Mouse (Mus musculus) adrenal gland, postnatal 4 days (tissue): ENCODE data around the gene Elk3. TPM values are rescaled to one million over a fixed set of nuclear protein-coding genes. Genes with fewer than 3 reads are reported as not detected.
"Not testable (repeated sequence)": the region's sequence is repeated elsewhere in the genome, so short reads cannot be mapped to it uniquely, and the experiment has no call there.

ENCODE experiments used
- DNase-seq, 2 experiments: peaks; one replicate each; pipeline ENCODE4 v3.0.0; 2021 to 2022; ENCODE audit warnings: low spot score in 2 of 2, mixed read lengths in 2 of 2
- long read RNA-seq, 2 experiments: library from polyadenylated mRNA; stranded (forward); transcript quantifications; one replicate each; pipeline ENCODE4 v2.0.0; 2021
- total RNA-seq, 2 experiments: library from RNA; stranded (reverse); gene quantifications; 2 replicates each; pipeline ENCODE4 v1.2.3; 2021

The Elk3 gene
- total RNA-seq = 10 to 100 TPM; 71.3 to 72.3 TPM
- long read RNA-seq, experiment 1, full-length matches to known transcripts = 18 of 28 reads
- long read RNA-seq, experiment 1, partial matches to known transcripts = 4 of 28 reads
- long read RNA-seq, experiment 1, other reads (novel, unspliced or antisense) = 6 of 28 reads
- long read RNA-seq, experiment 2, full-length matches to known transcripts = 26 of 60 reads
- long read RNA-seq, experiment 2, partial matches to known transcripts = 23 of 60 reads
- long read RNA-seq, experiment 2, other reads (novel, unspliced or antisense) = 11 of 60 reads

DNA sequence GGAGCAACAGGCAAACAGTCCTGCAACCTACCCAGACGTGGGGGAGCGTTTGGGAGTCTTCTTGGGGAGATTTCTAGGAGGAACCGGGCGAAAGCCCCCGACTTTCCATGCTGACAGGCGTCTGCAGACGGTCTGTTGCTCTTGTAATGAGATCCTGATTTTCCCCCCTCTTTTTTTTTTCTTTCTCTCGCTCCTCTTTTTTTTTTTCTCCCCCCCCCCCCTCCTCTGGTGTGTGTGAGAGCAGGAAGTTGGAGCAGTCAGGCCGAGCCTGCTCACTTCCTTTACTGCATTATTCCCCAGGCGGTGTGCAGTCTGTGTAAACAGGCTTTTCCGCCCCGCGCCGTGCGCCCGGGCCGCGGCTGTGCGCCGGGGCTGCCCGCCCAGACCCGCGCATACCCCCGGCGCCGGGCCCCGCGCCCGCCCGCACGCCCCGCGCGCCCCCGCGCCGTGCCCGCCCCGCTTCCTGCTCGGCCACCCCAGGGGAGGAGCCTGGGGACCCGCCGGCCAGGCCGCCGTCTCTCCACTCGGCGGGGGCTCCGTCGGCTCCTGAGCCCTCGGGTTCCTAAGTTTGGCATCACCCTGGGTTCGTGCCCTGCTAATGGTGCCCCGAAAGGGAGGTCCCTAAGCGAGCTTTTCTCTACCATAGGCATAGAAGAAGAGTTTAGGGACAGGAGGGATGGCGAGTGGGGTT, at the start of gene Elk3:
Gene Elk3, minus strand, starts transcription at position 415 of the 691 bp plus-strand sequence.
- DNase-seq = peak; percentile 28 to 29

DNA sequence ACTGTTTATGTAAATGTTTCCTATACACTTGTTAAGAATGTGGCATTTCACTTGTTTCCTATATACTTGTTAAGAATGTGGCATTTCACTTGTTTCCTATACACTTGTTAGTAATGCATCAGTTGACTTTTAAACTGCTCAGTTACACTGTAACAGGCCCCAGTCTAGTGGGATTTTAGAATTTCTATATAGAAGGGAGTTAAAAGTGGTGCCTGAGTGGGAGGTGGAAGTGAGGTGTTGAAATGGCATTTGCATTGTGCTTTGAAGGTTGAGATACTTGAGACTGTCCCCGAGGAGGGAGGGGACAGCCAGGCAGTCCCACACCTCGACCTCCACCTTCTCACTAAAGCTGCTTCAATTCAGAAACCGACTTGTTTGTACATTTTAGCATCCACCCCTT, 49.7 kb upstream of the Elk3 start:
- no peak for DNase-seq

DNA sequence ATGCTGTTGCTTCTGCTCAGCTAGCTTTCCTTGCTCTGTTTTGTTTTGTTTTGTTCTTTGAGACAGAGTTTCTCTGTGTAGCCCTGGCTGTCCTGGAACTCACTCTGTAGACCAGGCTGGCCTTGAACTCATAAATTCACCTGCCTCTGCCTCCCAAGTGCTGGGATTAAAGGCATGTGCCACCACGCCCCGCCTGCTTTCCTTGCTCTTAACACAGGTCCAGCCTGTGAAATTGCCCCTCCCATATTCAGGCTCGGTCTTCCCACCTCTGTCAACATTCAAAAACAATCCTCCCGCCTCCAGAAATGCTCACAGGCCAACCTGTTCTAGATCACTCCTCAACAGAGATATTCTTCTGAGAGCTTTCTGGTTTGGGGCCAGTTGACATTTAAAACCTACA, 49.3 kb upstream of the Elk3 start:
- not testable (repeated sequence) for DNase-seq

DNA sequence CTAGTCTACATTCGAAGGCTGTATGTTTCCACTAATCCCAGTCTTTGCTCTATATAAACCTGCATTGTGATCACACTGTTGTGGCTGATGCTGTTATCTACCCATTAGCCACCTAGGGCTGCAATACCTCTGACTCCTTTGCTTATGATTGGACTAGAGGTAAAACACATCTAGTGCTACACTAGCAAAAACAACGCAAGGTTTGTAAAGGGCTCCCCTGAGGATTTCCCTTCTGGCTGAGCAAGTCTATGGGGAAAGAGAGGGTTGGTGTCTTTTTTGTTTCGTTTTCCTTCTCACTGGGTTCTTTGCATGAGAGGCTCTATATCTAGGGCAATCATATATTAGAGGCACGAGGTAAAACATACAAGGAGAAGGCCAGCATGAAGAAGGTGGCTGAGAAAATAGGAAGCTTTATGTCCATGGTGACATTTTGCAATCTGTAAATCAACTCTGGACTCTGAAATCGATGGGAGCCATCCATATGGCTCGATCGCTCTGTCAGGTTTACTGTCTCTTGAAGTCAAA, 48.5 kb upstream of the Elk3 start:
- DNase-seq = no peak

DNA sequence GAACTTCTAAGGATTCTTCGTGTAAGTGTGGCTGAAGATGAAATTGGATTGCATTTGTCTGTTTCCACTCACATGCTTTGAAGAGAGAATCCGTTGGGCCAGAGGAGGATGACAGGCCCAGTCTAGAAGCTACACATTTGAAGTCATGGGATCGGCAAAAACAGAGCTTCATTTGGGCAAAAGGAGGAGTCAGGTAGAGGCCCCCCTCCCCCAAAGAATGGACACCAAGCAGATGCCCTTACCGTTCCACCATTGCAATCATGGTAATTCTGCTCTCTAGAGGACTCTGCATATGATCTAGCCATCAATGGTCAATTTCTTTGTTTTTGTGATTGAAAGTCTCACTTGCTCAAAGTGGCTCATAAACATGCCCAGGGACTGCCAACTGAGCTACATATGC, 47.9 kb upstream of the Elk3 start:
- DNase-seq = no peak

DNA sequence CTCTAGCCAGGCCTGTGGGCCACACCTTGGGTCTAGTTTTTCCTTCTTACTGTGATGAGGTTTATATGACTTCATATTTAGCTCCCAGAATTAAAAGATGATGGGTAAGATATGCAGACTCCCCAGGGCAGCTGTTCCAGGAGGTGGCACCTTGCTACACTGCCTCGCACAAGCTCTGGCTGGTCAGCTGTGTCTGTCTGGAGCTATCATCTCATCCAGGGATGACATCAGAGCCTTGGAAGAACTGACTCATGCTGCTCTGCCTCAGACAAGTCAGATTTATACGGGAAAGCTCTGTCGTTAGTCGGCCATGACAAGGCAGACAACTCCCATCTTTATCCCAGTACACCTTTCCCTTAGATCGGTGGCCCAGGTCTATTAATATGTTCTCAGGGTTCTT, 46.2 kb upstream of the Elk3 start:
- DNase-seq = no peak

DNA sequence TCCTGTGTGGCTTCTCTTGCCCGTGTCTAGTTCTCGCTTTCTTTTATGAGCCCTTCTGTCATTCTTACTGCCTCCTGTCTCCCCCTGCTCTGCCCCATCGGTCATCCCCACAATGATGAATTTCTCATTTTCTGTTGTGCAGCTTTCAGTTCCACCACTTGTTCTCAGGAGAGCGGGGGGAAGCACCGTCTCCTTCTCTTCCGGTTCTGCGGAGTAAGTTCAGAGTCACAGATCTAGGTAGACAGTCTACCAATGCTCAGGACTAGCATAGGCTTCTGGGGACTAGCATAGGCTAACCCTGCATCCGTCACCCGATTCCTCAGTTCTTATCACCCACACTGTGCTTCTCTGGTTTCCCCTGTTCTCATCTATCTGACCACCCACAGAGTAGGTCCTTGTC, 45.2 kb upstream of the Elk3 start:
- no peak for DNase-seq

DNA sequence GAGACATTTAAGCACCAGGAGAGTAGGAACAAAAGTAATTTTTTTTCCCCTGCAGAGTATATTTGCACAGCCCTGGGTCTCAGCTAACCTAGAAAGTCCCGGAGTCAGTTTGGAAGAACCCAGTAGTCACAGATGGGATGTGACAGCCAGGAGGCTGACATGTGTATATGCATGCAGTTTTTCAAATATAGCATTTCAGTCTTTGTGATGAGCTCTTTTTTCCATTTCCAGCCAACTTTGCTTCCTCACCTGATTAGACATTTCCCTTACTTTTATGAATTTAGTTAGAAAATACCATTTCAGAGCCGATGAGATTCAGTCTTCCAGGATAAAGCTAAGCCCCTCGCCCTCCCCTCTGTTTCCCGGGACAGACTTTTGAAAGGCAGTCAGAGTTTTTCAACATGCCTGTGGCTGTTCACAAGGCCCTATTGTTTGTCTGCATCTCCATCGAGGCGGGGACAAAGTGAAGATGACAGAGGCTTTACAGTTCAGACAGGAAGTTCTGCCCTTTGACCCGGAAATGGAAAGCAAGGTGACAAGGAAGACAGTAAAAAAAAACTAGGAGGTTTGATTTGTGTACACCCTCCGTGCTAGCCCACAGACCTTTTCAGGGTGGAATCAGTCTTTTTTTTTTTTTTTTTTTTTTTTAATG, 44.5 kb upstream of the Elk3 start:
- DNase-seq = no peak

DNA sequence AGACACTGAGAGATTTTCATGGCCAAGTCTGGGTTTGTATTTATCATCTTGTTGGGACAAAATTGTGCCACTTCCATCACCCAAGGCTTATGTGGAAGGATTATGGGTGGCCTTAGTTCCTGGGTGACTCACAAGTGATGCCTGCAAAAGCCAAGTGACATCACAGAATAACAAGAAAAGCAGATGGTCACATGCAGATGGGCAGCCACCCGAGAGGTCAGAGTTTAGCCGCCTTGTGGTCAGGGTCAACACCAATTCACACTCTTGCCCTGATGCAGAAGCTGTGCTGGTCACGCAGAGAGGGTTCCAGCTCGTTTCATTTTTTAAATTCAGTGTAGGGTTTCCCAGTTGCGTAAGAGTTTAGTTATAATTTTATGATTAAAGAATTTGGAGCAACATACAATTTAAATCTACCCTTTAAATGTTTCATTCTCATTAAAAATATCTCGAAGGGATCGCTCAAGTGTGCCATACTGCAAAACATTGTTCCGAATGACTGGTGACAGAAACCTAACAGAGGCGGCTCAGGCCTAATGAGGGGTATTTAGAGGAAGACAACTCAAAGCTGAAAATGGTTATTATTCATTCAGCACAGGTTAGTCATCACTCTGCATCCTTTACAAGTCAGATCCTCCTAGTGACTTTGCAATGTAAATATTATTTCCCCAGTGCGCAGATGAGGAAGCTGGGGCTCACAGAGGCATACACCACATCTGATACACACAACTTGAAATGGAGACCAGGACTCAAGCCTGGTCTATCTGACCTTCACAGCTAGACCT, 42.8 kb upstream of the Elk3 start:
- no peak for DNase-seq

DNA sequence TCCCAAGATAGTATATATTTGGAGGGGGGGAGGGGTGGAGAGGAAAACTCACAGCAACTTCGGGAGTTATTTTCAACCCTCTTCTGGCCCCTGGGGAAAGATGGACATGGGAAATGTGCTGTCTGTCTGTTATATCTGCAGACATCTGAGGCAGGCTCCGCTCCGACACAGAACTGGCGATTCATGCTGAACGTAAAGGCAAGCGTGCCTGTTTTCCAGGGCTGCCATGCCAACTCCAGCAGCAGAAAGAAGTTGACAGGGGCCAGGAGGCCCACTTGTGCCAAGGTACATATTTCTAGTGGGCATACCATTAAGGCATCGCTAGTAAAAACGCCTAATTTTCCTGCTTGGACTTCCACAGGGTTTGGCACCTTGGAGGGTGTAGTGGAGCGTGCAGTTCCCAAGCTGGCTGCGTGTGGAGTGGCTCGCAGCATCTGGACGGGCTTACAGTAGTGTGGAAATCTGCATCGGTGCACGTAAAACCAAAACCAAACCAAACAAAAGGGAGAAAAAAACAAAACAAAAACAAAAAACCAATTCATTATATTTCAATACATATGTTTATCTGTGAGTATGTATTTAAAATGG, 37.1 kb upstream of the Elk3 start:
- no peak for DNase-seq

DNA sequence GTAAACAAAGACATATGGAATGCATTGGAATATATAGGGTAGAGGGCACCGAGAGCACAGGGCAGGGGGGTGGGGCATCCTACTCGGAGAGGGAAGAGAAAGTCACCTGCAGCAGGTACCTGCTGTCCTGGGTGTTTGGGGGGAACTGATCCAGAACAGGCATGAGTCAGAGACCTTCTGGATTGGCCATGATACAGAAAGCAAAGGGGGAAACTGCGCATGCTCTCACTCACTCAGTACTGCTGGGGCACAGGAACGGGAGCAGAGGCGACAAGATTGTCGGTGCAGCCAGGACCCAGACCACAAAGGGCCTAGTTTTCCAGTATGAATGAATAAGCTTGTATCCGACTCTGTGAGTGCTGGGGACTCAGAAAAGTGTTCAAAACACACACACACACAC, 36.5 kb upstream of the Elk3 start:
- DNase-seq = no peak

DNA sequence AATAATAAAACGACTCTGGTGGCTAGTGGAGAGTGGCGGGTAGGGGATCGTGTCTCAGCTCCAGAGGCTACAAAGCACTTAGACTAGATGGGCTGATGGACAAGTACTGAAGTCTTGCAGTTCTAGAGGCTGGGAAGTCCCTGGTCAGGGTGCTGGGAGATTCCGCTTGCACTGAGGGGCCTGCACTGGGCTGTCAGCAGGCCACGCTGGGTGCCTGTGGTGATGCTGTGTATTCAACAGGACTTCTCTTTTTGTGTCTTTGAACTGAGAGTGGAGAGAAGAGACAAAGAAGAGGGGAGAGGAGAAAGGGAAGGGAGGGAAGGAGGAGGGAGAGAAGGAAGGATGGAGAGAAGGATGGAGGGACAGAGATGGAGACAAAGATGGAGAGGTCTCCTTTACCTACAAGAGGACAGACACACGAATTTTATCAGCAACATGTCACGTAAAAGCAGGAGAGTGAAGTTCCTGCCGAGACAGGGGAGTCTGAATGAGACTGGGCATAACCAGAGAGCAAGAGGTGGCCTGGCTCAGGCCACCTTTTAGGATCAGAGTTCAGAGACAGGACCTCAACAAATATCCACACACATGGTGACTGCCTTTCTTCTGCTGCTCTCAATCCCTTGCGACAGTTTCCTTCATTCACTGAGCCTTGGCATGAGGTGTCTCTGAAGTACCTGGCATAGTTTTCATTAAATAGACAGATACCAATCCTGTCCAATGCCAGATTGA, 35.4 kb upstream of the Elk3 start:
- no peak for DNase-seq

DNA sequence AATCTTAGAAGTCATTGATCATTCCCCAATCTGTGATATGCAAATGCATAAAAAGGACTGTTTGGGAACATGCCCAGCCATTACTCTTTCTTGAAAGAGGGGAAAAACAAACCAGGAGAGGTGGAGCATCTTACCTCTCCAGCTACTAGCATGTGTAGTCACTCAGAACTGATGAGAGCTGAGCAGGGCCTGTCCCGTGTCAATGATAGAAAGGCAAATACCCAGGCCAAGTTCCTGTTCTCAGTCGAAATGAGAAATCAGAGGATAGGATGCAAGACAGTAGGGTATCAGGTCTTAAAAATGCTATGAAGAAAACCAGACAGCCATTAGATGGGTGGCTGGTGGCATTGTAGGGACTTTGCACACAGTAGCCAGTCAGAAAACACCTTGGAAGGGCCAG, 34.6 kb upstream of the Elk3 start:
- no peak for DNase-seq

DNA sequence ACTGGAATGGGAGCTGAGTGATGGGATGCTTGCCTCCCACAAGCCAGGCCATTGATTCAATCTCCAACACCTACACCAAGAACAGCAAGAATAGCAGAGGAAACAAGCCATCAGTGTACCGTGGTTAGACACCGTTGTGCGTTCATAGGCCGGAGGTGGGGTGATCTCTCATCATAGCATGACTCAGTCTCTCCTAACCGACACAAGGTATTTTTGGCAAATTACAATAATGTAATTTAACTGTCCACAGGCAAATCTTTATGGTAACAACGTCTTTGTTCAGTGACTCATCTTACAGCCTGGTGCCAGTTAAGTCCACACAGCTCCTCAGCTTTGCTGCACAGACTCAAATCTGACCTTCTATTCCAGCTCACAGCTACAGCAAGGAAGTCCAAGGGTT, 32.5 kb upstream of the Elk3 start:
- DNase-seq = no peak

DNA sequence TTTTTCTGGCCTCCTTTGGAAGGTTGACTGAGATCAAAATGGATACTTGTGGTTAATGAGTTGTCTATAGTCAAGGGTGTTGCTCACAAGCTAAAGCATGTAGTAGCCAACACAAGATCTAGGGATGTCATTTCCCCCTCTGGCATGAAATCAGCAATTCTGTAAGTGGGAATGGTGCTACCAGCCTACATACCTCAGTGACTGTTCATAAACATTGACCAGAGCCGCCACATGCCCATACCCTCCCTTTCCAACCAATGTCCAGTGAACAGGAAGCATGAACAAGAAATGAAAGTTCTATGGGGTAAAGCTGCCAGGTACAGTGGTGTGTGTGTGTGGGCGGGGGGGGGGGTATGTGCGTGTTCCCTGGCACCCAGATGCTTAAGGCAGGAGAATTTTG, 32.1 kb upstream of the Elk3 start:
- no peak for DNase-seq

DNA sequence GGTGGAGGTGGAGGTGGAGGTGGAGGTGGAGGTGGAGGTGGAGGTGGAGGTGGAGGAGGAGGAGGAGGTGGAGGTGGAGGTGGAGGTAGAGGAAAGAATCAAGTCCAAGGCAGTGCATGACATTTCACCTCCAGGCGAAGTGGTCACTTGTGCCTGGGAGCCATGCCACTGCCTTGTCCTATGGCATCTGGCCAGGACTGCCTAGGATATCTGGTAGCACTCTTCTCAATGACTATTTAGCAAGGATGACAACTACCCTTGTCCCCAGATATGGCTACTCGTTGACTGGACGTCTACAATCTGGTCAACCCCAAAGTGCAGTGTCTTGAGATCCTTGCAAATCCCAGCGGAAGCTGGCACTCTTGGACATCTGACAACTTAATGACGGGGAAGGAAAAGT, 27.6 kb upstream of the Elk3 start:
- no peak for DNase-seq

DNA sequence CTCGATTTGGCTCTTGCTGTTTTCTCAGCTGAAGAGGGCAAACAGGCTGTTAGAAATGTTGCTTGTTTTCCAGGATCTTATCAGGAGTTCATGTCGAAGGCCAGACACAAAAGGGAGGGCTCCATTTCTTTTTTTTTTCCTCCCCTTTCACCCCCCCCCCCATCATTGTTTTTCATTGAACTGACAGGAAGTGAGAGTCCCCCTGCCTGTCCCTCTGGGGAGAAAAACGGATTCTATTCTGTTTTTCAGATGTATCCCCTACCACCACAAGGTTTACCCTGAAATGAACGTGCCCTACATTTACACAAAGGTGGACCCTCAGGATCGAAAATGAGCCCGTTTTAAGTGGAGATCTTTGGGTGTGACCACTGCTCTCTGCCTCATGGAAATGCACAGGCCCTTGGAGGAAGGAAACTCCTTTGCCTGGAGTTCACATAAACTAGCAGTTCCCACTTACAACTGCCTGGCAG, 25.6 kb upstream of the Elk3 start:
- no peak for DNase-seq

DNA sequence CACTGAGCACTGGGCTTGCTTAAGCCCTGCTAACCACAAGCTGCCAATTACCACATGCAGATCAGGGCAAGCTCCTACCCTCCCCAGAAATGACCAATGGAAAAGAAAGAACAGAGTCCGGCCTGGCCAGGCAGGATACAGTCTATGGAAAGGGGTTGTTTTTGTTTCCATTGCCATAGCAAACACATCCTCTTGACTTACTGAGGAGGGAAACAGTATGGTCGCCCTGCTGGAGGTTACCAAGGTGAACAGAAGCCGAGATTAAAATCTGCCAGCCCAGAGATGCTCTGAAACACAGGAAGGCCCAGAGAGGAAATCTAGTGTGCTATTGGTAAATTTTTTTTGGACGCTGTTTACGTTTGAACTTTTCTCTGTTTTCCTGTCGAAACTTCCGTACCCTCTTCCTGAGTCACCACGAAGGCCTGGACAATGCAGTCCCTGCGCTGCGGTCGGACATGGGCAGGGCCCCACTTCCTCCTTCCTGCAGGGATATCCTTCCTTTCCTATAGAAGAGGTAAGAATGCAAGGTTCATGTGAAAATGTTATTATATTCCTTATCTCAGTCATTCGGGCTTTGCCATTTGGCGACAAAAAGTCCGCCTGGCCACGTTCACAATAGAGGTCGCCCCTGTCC, 25.0 kb upstream of the Elk3 start:
- DNase-seq = peak in 1 of 2 experiments; percentile 10

DNA sequence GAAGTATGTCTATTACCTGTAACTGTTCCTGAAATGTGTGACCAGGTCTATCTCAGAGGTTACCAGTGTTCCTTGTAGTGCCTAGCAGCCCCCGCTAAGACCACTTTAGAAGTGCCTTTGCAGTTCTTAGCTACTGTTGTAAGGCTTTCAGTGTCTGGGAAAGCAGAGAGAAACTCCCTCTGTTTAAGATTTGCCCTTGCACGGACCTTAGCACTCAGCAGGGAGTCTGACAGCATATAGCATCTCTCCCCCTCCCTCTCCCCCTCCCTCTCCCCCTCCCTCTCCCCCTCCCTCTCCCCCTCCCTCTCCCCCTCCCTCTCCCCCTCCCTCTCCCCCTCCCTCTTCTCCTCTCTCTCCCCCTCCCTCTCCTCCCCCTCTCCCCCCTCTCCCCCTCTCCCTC, 24.1 kb upstream of the Elk3 start:
- no peak for DNase-seq

DNA sequence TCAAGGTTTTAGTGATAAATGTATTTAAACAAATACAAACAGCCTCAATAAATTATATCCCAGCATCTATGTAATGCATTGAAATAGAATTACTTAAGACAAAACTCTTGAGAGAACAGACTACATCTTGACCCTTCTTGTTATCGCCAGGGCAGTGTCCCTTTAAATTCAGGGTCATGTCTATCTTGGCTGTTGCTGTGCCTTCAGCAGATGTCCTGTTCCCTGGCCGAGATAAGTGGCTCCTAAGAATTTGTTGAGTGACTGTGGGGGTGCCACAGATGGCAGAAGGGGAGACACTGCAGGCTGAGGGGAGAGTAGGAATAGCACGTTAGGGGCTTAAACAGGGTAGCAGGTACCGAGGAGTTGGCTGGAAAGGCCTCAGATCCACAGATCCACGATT, 22.3 kb upstream of the Elk3 start:
- DNase-seq = no peak
